Mouse (Mus musculus) forebrain, embryonic 10.5 days (tissue): ENCODE measurements around the gene Ahnak. TPM values are rescaled to one million over a fixed set of nuclear protein-coding genes. Genes with fewer than 3 reads are reported as not detected.
"Not testable (repeated sequence)": the region's sequence is repeated elsewhere in the genome, so short reads cannot be mapped to it uniquely, and the experiment has no call there.

Experiments used
- DNase-seq: peaks from one replicate; pipeline ENCODE4 v3.0.0-alpha.2; 2017; ENCODE audit warnings: low spot score; ENCODE audit errors: extremely low spot score
- H3K27ac ChIP-seq: fragments of 300-500 bp; sonication (generic); 2 replicates; pipeline ENCODE4 v1.5.1; 2016; ENCODE audit warnings: mild to moderate bottlenecking
- H3K27me3 ChIP-seq: fragments of 300-500 bp; sonication (generic); 2 replicates; pipeline ENCODE4 v1.6.1; 2016; ENCODE audit warnings: mild to moderate bottlenecking; ENCODE audit not compliant: poor library complexity, severe bottlenecking
- H3K36me3 ChIP-seq: fragments of 300-500 bp; sonication (generic); replicated peaks from 2 replicates; pipeline ENCODE4 v1.6.1; 2016; ENCODE audit warnings: mild to moderate bottlenecking, moderate library complexity
- H3K4me1 ChIP-seq: fragments of 300-500 bp; sonication (generic); 2 replicates; pipeline ENCODE4 v1.6.1; 2016
- H3K4me3 ChIP-seq: fragments of 300-500 bp; sonication (generic); 2 replicates; pipeline ENCODE4 v1.5.1; 2016; ENCODE audit warnings: mild to moderate bottlenecking, moderate library complexity
- H3K9me3 ChIP-seq: fragments of 300-500 bp; sonication (generic); 2 replicates; pipeline ENCODE4 v1.6.1; 2016; ENCODE audit warnings: mild to moderate bottlenecking, moderate library complexity
- WGBS: fragments of 180-500 bp; shearing (Covaris S2); methylation state at CpG from one replicate; pipeline ENCODE4 v1.1.7; 2016; 5-methylcytosine and 5-hydroxymethylcytosine counted together
- polyA plus RNA-seq: library from polyadenylated mRNA; unstranded; fragments of >200 nt; fragmentation: Nextera tagmentation; extraction: Ambion mirVana; gene quantifications from 2 replicates; pipeline ENCODE4 v1.2.1, GENCODE M21; 2016

Gene Ahnak
- polyA plus RNA-seq, 1 experiment from 2014 or later, result 6.5 TPM

- Histone ChIP-seq H3K4me1 (peaks cover 14% of the 10 kb centered on the region), H3K27ac (no peak overlapping the region), H3K9me3 (no peaks in the 10 kb centered on the region), H3K4me3 (no peak overlapping the region), H3K27me3 (no peaks in the 10 kb centered on the region), H3K36me3 (no peaks in the 10 kb centered on the region)
- DNase-seq, result no peak
- WGBS, result 81% methylated on average over 1 of the region's 1 CpGs
Measured at GRCm38 (mm10) chr19:9107379-9107755, 118.3 kb downstream of the Ahnak start.

GRCm38 (mm10) chr19:9108536-9108935, 119.5 kb downstream of the Ahnak start:
- Histone ChIP-seq H3K9me3 (no peaks in the 10 kb centered on the region), H3K4me1 (peaks cover 14% of the 10 kb centered on the region), H3K4me3 (no peak overlapping the region), H3K36me3 (peaks cover 10% of the 10 kb centered on the region), H3K27ac (no peak overlapping the region), H3K27me3 (no peaks in the 10 kb centered on the region)
- WGBS, result 89% methylated on average over 1 of the region's 1 CpGs
- DNase-seq, result no peak

GRCm38 (mm10) chr19:9110182-9110869, 121.2 kb downstream of the Ahnak start:
- DNase-seq, result peak; percentile 44
- H3K27ac ChIP-seq, result no peak overlapping the region
- H3K4me1 ChIP-seq, result peaks cover 14% of the 10 kb centered on the region
- H3K4me3 ChIP-seq, result no peak overlapping the region
- 60% methylated on average over 4 of the region's 4 CpGs for WGBS
- no peaks in the 10 kb centered on the region for H3K27me3 ChIP-seq
- H3K36me3 ChIP-seq, result peaks cover 21% of the 10 kb centered on the region
- H3K9me3 ChIP-seq, result no peaks in the 10 kb centered on the region

DNA sequence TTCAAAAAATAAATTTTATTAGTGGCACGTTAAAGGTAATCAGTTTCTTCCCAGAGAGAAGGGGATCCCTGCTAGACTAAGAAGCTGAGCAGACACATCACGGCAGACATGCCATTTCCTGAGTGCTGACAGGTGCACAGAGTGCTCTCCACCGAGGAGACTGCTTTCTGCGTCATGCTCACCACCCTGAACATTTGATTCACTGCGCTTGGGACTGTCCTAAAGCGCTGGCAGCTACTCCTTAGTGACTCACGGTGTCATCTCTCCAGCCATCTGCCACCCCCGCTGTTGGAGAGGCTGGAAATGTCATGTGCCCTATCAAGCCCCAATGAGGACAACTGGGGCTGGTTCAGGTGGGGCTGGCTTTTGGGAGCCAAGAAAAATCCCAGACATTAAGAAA, 123.0 kb downstream of the Ahnak start:
- Histone ChIP-seq H3K27ac (no peak overlapping the region), H3K27me3 (no peaks in the 10 kb centered on the region), H3K36me3 (peaks cover 28% of the 10 kb centered on the region), H3K4me1 (peaks cover 5% of the 10 kb centered on the region), H3K4me3 (no peak overlapping the region), H3K9me3 (no peaks in the 10 kb centered on the region)
- WGBS, result 78% methylated on average over 8 of the region's 8 CpGs
- DNase-seq, result no peak

DNA sequence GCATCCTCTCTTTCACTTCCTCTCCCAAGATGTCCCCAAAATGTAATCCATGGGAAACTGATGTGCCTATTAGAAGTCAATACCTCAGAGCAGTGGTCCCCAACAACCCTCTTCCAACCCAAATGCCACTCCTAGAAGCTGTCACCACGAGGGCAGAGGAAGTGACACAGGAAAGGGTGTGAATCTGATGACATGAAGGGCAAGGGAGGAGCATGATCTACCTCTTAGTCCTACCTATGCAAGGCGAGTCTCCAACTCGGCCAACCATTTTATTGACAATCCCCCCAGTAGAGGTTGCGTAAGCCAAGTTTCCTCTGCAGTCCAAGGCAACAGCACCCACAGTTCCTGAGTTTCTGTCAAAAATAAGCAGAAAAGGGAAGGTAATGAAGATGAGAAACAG, 127.2 kb downstream of the Ahnak start:
- 81% methylated on average over 4 of the region's 4 CpGs for WGBS
- Histone ChIP-seq H3K4me1 (no peaks in the 10 kb centered on the region), H3K27ac (no peak overlapping the region), H3K4me3 (no peak overlapping the region), H3K36me3 (peaks cover 32% of the 10 kb centered on the region), H3K27me3 (no peaks in the 10 kb centered on the region), H3K9me3 (no peaks in the 10 kb centered on the region)
- DNase-seq, result no peak

- Histone ChIP-seq H3K9me3 (no peaks in the 10 kb centered on the region), H3K36me3 (peaks cover 32% of the 10 kb centered on the region), H3K4me3 (no peak overlapping the region), H3K4me1 (no peaks in the 10 kb centered on the region), H3K27ac (no peak overlapping the region), H3K27me3 (no peaks in the 10 kb centered on the region)
- DNase-seq, result no peak
- 93% methylated on average over 5 of the region's 5 CpGs for WGBS
Measured at GRCm38 (mm10) chr19:9117275-9117674, 128.2 kb downstream of the Ahnak start.

GRCm38 (mm10) chr19:9119655-9120425, 130.8 kb downstream of the Ahnak start:
- Histone ChIP-seq H3K27ac (no peak overlapping the region), H3K36me3 (peaks cover 12% of the 10 kb centered on the region), H3K9me3 (peaks cover 3% of the 10 kb centered on the region; the same call in 1 of the 2 replicates), H3K4me1 (no peaks in the 10 kb centered on the region), H3K4me3 (no peak overlapping the region), H3K27me3 (no peaks in the 10 kb centered on the region)
- no peak for DNase-seq
- WGBS, result 91% methylated on average over 3 of the region's 3 CpGs

GRCm38 (mm10) chr19:9122390-9122789, 133.3 kb downstream of the Ahnak start:
- no peak overlapping the region for H3K4me3 ChIP-seq
- H3K9me3 ChIP-seq, result peaks cover 3% of the 10 kb centered on the region; the same call in 1 of the 2 replicates
- peaks cover 10% of the 10 kb centered on the region for H3K36me3 ChIP-seq
- WGBS, result 93% methylated on average over 1 of the region's 1 CpGs
- H3K4me1 ChIP-seq, result no peaks in the 10 kb centered on the region
- no peaks in the 10 kb centered on the region for H3K27me3 ChIP-seq
- no peak overlapping the region for H3K27ac ChIP-seq
- no peak for DNase-seq

DNA sequence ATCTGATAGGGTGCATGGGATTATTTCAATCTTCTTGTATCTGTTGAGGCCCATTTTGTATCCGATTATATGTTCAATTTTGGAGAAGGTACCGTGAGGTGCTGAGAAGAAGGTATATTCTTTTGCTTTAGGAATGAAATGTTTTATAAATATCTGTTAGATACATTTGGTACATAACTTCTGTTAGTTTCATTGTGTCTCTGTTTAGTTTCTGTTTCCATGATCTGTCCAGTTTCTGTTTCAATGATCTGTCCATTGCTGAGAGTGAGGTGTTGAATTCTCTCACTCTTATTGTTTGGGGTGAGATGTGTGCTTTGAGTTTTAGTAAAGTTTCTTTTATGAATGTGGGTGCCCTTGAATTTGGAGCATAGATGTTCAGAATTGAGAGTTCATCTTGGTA, 134.9 kb downstream of the Ahnak start:
- not testable (repeated sequence) for H3K4me3 ChIP-seq, DNase-seq, H3K27ac ChIP-seq, H3K27me3 ChIP-seq, H3K9me3 ChIP-seq, H3K4me1 ChIP-seq
- WGBS, result 94% methylated on average over 2 of the region's 2 CpGs
- peaks cover 16% of the 10 kb centered on the region for H3K36me3 ChIP-seq

Other genes starting within 250 kb of the Ahnak start
- 3.4 and 3.7 TPM in 2 replicates for gene 1700092M07Rik, start 248.6 kb upstream of the Ahnak start, polyA plus RNA-seq
- 86.8 and 87.8 TPM in 2 replicates for gene Stx5a, start 247.9 kb upstream of the Ahnak start, polyA plus RNA-seq
- 254 and 275 TPM in 2 replicates for gene Nxf1, start 232.2 kb upstream of the Ahnak start, polyA plus RNA-seq
- gene Tmem223, start 218.3 kb upstream of the Ahnak start, polyA plus RNA-seq, result 170 TPM in 2 replicates
- gene Tmem179b, start 214.8 kb upstream of the Ahnak start, polyA plus RNA-seq, result 47.4 and 49.5 TPM in 2 replicates
- 48.6 and 49.4 TPM in 2 replicates for gene Taf6l, start 202.9 kb upstream of the Ahnak start, polyA plus RNA-seq
- gene Polr2g, start 190.7 kb upstream of the Ahnak start, polyA plus RNA-seq, result 173 and 180 TPM in 2 replicates
- gene Zbtb3, start 186.7 kb upstream of the Ahnak start, polyA plus RNA-seq, result 6.6 and 6.8 TPM in 2 replicates
- gene Ttc9c, start 170.0 kb upstream of the Ahnak start, polyA plus RNA-seq, result 82.5 and 85.5 TPM in 2 replicates
- 4.9 and 5.4 TPM in 2 replicates for gene Hnrnpul2, start 169.3 kb upstream of the Ahnak start, polyA plus RNA-seq
- gene AC129217.1, start 159.5 kb upstream of the Ahnak start, polyA plus RNA-seq, result not detected in 2 replicates
- gene Bscl2, start 151.8 kb upstream of the Ahnak start, polyA plus RNA-seq, result 47.0 and 48.0 TPM in 2 replicates
- 27.8 and 31.7 TPM in 2 replicates for gene Gng3, start 150.1 kb upstream of the Ahnak start, polyA plus RNA-seq
- gene Lrrn4cl, start 138.5 kb upstream of the Ahnak start, polyA plus RNA-seq, result 0.36 and 0.99 TPM in 2 replicates
- 208 and 212 TPM in 2 replicates for gene Ubxn1, start 117.8 kb upstream of the Ahnak start, polyA plus RNA-seq
- 53.2 and 55.5 TPM in 2 replicates for gene Uqcc3, start 108.4 kb upstream of the Ahnak start, polyA plus RNA-seq
- gene Lbhd1, start 105.6 kb upstream of the Ahnak start, polyA plus RNA-seq, result 125 and 130 TPM in 2 replicates
- gene Gm49403, start 105.4 kb upstream of the Ahnak start, polyA plus RNA-seq, result not detected in 2 replicates
- gene 1810009A15Rik, start 100.4 kb upstream of the Ahnak start, polyA plus RNA-seq, result 178 and 183 TPM in 2 replicates
- 0.20 and 0.37 TPM in 2 replicates for gene Gm49416, start 100.4 kb upstream of the Ahnak start, polyA plus RNA-seq
- 59.9 and 61.4 TPM in 2 replicates for gene Ints5, start 96.3 kb upstream of the Ahnak start, polyA plus RNA-seq
- 118 and 121 TPM in 2 replicates for gene Ganab, start 91.2 kb upstream of the Ahnak start, polyA plus RNA-seq
- 49.6 and 52.2 TPM in 2 replicates for gene B3gat3, start 68.9 kb upstream of the Ahnak start, polyA plus RNA-seq
- 3.7 and 3.9 TPM in 2 replicates for gene Rom1, start 59.9 kb upstream of the Ahnak start, polyA plus RNA-seq
- 24.0 and 25.7 TPM in 2 replicates for gene Eml3, start 59.7 kb upstream of the Ahnak start, polyA plus RNA-seq
- gene Mta2, start 47.4 kb upstream of the Ahnak start, polyA plus RNA-seq, result 202 and 206 TPM in 2 replicates
- gene Tut1, start 35.4 kb upstream of the Ahnak start, polyA plus RNA-seq, result 40.2 and 49.1 TPM in 2 replicates
- gene Eef1g, start 22.2 kb upstream of the Ahnak start, polyA plus RNA-seq, result 559 and 563 TPM in 2 replicates
- gene Scgb1a1, start 98.7 kb downstream of the Ahnak start, polyA plus RNA-seq, result not detected in 2 replicates
- gene Asrgl1, start 146.4 kb downstream of the Ahnak start, polyA plus RNA-seq, result 17.8 and 25.5 TPM in 2 replicates